Mouse (Mus musculus) liver, embryonic 11.5 days (tissue): ENCODE measurements around the gene Ugp2. TPM values are rescaled to one million over a fixed set of nuclear protein-coding genes. Genes with fewer than 3 reads are reported as not detected.
"Not testable (repeated sequence)": the region's sequence is repeated elsewhere in the genome, so short reads cannot be mapped to it uniquely, and the experiment has no call there.

ENCODE experiments used
- ATAC-seq: fragments of 200-750 bp; cut with Nextera tagmentation; replicated peaks from 2 replicates; pipeline ENCODE4 v1.8.0; 2017; ENCODE audit warnings: moderate number of reproducible peaks, mild to moderate bottlenecking, moderate TSS enrichment, moderate library complexity; ENCODE audit not compliant: low FRiP score
- DNase-seq: peaks from one replicate; pipeline ENCODE4 v3.0.0-alpha.2; 2017; ENCODE audit warnings: low spot score
- H3K27ac ChIP-seq: fragments of 300-500 bp; sonication (generic); 2 replicates; pipeline ENCODE4 v1.5.1; 2014; ENCODE audit warnings: mild to moderate bottlenecking, low read depth, low read length, control low read depth
- H3K27me3 ChIP-seq: fragments of 300-500 bp; sonication (generic); replicated peaks from 2 replicates; pipeline ENCODE4 v1.6.1; 2014; ENCODE audit warnings: low read length, mixed read lengths; ENCODE audit not compliant: control insufficient read depth, insufficient read depth
- H3K36me3 ChIP-seq: fragments of 300-500 bp; sonication (generic); 2 replicates; pipeline ENCODE4 v1.6.1; 2014; ENCODE audit warnings: mild to moderate bottlenecking, low read length, moderate library complexity, mixed read lengths; ENCODE audit not compliant: control insufficient read depth, insufficient read depth
- H3K4me1 ChIP-seq: fragments of 300-500 bp; sonication (generic); replicated peaks from 2 replicates; pipeline ENCODE4 v1.6.1; 2014; ENCODE audit warnings: low read length, mixed read lengths; ENCODE audit not compliant: control insufficient read depth, insufficient read depth
- H3K4me2 ChIP-seq: fragments of 300-500 bp; sonication (generic); 2 replicates; pipeline ENCODE4 v1.6.1; 2014; ENCODE audit warnings: mild to moderate bottlenecking, control low read depth, moderate library complexity
- H3K4me3 ChIP-seq: fragments of 300-500 bp; sonication (generic); 2 replicates; pipeline ENCODE4 v1.5.1; 2014; ENCODE audit warnings: low read depth, low read length, control low read depth
- H3K9ac ChIP-seq: fragments of 300-500 bp; sonication (generic); 2 replicates; pipeline ENCODE4 v1.6.1; 2014; ENCODE audit warnings: low read depth, low read length, control low read depth
- H3K9me3 ChIP-seq: fragments of 300-500 bp; sonication (generic); 2 replicates; pipeline ENCODE4 v1.6.1; 2016; ENCODE audit warnings: low read length, inconsistent platforms, mixed read lengths; ENCODE audit not compliant: control insufficient read depth
- WGBS: fragments of 180-500 bp; shearing (Covaris S2); extraction: QIAGEN DNeasy Blood & Tissue Kit; methylation state at CpG from one replicate; pipeline ENCODE4 v1.1.7; 2014; 5-methylcytosine and 5-hydroxymethylcytosine counted together
- microRNA counts: library from miRNA; unstranded; fragments of <30 nt; microRNA quantifications from one replicate; lab custom pipeline; 2015
- microRNA-seq: library from miRNA; unstranded; fragments of <30 nt; microRNA quantifications from one replicate; pipeline ENCODE4, GENCODE M21; 2017; ENCODE audit warnings: borderline number of aligned reads
- polyA plus RNA-seq: library from polyadenylated mRNA; unstranded; fragments of >200 nt; fragmentation: Nextera tagmentation; extraction: Ambion mirVana; gene quantifications from 2 replicates; pipeline ENCODE4 v1.2.1, GENCODE M21; 2014

Ugp2 gene
- polyA plus RNA-seq, 1 experiment from 2014 or later, result 41.6 TPM

DNA sequence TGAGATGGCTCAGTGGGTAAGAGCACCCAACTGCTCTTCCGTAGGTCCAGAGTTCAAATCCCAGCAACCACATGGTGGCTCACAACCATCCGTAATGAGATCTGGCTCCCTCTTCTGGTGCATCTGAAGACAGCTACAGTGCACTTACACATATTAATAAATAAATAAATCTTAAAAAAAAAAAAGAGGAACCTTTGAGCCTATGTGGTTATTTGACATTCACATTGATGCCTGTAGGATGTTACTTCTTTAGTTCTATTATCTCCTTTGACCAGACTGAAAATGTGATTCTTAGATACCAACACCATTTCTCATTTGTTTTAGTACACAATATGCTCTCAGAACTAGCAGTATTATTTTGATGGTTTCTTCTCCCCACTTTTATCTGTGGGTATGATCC, 82.8 kb downstream of the Ugp2 start:
- not testable (repeated sequence) for H3K27me3 ChIP-seq, H3K4me3 ChIP-seq, H3K4me2 ChIP-seq, H3K9ac ChIP-seq, DNase-seq, H3K4me1 ChIP-seq, H3K27ac ChIP-seq, H3K36me3 ChIP-seq, ATAC-seq, H3K9me3 ChIP-seq
- 88% methylated on average over 2 of the region's 2 CpGs for WGBS

GRCm38 (mm10) chr11:21286391-21286790, 84.6 kb downstream of the Ugp2 start:
- no peak for ATAC-seq
- 72% methylated on average over 3 of the region's 3 CpGs for WGBS

GRCm38 (mm10) chr11:21276151-21276550, 94.8 kb downstream of the Ugp2 start:
- Histone ChIP-seq H3K4me1 (no peaks in the 10 kb centered on the region), H3K4me2 (no peak overlapping the region), H3K36me3 (0 out of 2 replicates have a peak, but pooled peaks cover 3% of the 10 kb centered on the region), H3K9me3 (no peaks in the 10 kb centered on the region), H3K27ac (no peak overlapping the region), H3K9ac (no peak overlapping the region), H3K27me3 (no peaks in the 10 kb centered on the region), H3K4me3 (no peak overlapping the region)
- DNase-seq, result no peak
- ATAC-seq, result no peak
- 84% methylated on average over 2 of the region's 2 CpGs for WGBS

More at GRCm38 (mm10) chr11:21286391-21286790, 84.6 kb downstream of the Ugp2 start:
- H3K36me3 ChIP-seq, result peaks cover 3% of the 10 kb centered on the region; the same call in 1 of the 2 replicates
- no peaks in the 10 kb centered on the region for H3K4me1 ChIP-seq
- no peaks in the 10 kb centered on the region for H3K27me3 ChIP-seq
- no peaks in the 10 kb centered on the region for H3K9me3 ChIP-seq
- no peak overlapping the region for H3K27ac ChIP-seq
- DNase-seq, result no peak
- H3K4me2 ChIP-seq, result no peak overlapping the region
- H3K4me3 ChIP-seq, result no peak overlapping the region
- H3K9ac ChIP-seq, result no peak overlapping the region

MicroRNA genes within 50 kb of the gene (microRNA counts, 519-probe panel; counts per million panel counts)
- not detected for microRNA mmu-miR-1933-3p (lab: Ali Mortazavi, UCI)
- microRNA mmu-miR-1933-5p (lab: Ali Mortazavi, UCI), result not detected

Small RNA genes within 50 kb of the gene (microRNA-seq; reads per million reads assigned to microRNA genes)
- 3.2 reads per million for gene Mir1933

Other genes with a start within 250 kb of the Ugp2 start
- 10.4 and 11.1 TPM in 2 replicates for gene Vps54, start 131.9 kb downstream of the Ugp2 start, polyA plus RNA-seq
- 3.7 and 5.1 TPM in 2 replicates for gene Wdpcp, start 201.0 kb upstream of the Ugp2 start, polyA plus RNA-seq
- 282 and 283 TPM in 2 replicates for gene Mdh1, start 201.2 kb upstream of the Ugp2 start, polyA plus RNA-seq